ENCODE assay signal across 25 mouse cellular contexts in genomic region chr2:124495751-124496150, GRCm38 (mm10).
DNase-seq lines count a peak whose midpoint lies in the region; ATAC-seq and TF ChIP-seq lines count a peak whose summit lies in the region.
"Had no signal": no experiment of that assay in that cellular context is flagged by ENCODE, and none has a peak within 500 bp of the region (broad histone marks: within the 10 kb centered on the region; RNA-seq: fewer than 3 reads in every experiment).

No protein-coding gene starts in this region.

- H3K9me3 ChIP-seq in hindbrain, postnatal 0 days (ENCODE audit: low read length), result no peaks in the 10 kb centered on the region
- no peaks in the 10 kb centered on the region for H3K9me3 ChIP-seq in hindbrain, embryonic 10.5 days
- H3K9me3 ChIP-seq in lung, embryonic 16.5 days (ENCODE audit: control insufficient read depth, low read length), result no peaks in the 10 kb centered on the region
- H3K9me3 ChIP-seq: embryonic facial prominence, embryonic 13.5 days; hindbrain, embryonic 15.5 days; intestine, embryonic 15.5 days; limb, embryonic 13.5 days had no signal

- no peak overlapping the region for H3K4me2 ChIP-seq in hindbrain, postnatal 0 days (ENCODE audit: low read depth, low read length)
- H3K4me2 ChIP-seq in lung, embryonic 16.5 days (ENCODE audit: low read depth, low read length), result no peak overlapping the region
- H3K4me2 ChIP-seq: embryonic facial prominence, embryonic 13.5 days; hindbrain, embryonic 15.5 days; intestine, embryonic 15.5 days; limb, embryonic 13.5 days; midbrain, embryonic 11.5 days had no signal

- 52% methylated on average over 1 of the region's 1 CpGs for WGBS in hindbrain, postnatal 0 days
- 71% methylated on average over 1 of the region's 1 CpGs for WGBS in hindbrain, embryonic 10.5 days
- whole genome bisulfite sequencing in lung, embryonic 16.5 days, result 30% methylated on average over 1 of the region's 1 CpGs

- no peak for ATAC-seq in hindbrain, postnatal 0 days
- peak; percentile 66 for ATAC-seq in lung, embryonic 16.5 days (ENCODE audit: low read depth)
- ATAC-seq: activated CD4-positive, CD25-positive, alpha-beta regulatory T cell, adult 4 months; intestine, embryonic 15.5 days had no signal

- H3K4me1 ChIP-seq in hindbrain, postnatal 0 days (ENCODE audit: insufficient read depth, low read length), result peaks cover 4% of the 10 kb centered on the region; the same call in 1 of the 2 replicates
- no peaks in the 10 kb centered on the region for H3K4me1 ChIP-seq in hindbrain, embryonic 10.5 days (replicated peaks)
- H3K4me1 ChIP-seq in lung, embryonic 16.5 days (replicated peaks; ENCODE audit: control insufficient read depth, insufficient read depth, low read length), result no peaks in the 10 kb centered on the region; the same call in 1 of the 2 replicates
- H3K4me1 ChIP-seq: embryonic facial prominence, embryonic 13.5 days; intestine, embryonic 15.5 days; limb, embryonic 13.5 days had no signal

- H3K27me3 ChIP-seq in hindbrain, postnatal 0 days (ENCODE audit: insufficient read depth, low read length), result no peaks in the 10 kb centered on the region
- H3K27me3 ChIP-seq in hindbrain, embryonic 10.5 days (ENCODE audit: insufficient read depth, poor library complexity, severe bottlenecking), result peaks cover 92% of the 10 kb centered on the region
- H3K27me3 ChIP-seq in lung, embryonic 16.5 days (ENCODE audit: control insufficient read depth, insufficient read depth, low read depth, low read length), result no peaks in the 10 kb centered on the region
- H3K27me3 ChIP-seq: embryonic facial prominence, embryonic 13.5 days; hindbrain, embryonic 15.5 days; intestine, embryonic 15.5 days; limb, embryonic 13.5 days had no signal

- H3K36me3 ChIP-seq in hindbrain, postnatal 0 days (ENCODE audit: insufficient read depth, low read length), result no peaks in the 10 kb centered on the region
- H3K36me3 ChIP-seq in hindbrain, embryonic 10.5 days, result no peaks in the 10 kb centered on the region
- no peaks in the 10 kb centered on the region for H3K36me3 ChIP-seq in lung, embryonic 16.5 days (ENCODE audit: control insufficient read depth, insufficient read depth, low read length)
- H3K36me3 ChIP-seq: embryonic facial prominence, embryonic 13.5 days; hindbrain, embryonic 15.5 days; intestine, embryonic 15.5 days; limb, embryonic 13.5 days had no signal

- H3K4me3 ChIP-seq in hindbrain, postnatal 0 days (ENCODE audit: low read length), result no peak overlapping the region
- H3K4me3 ChIP-seq in hindbrain, embryonic 10.5 days, result no peak overlapping the region
- H3K4me3 ChIP-seq in lung, embryonic 16.5 days (ENCODE audit: low read length), result no peak overlapping the region
- H3K4me3 ChIP-seq: embryonic facial prominence, embryonic 13.5 days; erythroblast, embryonic 14.5 days; gastrocnemius, adult 2 months; hindbrain, embryonic 15.5 days; intestine, embryonic 15.5 days; limb, embryonic 13.5 days had no signal

- H3K27ac ChIP-seq in hindbrain, postnatal 0 days, result no peak overlapping the region
- no peak overlapping the region for H3K27ac ChIP-seq in hindbrain, embryonic 10.5 days
- peak overlapping the region; percentile 28; the same call in 1 of the 2 replicates for H3K27ac ChIP-seq in lung, embryonic 16.5 days (ENCODE audit: low read length)
- H3K27ac ChIP-seq: embryonic facial prominence, embryonic 13.5 days; gastrocnemius, adult 2 months; hindbrain, embryonic 15.5 days; intestine, embryonic 15.5 days; limb, embryonic 13.5 days; liver, embryonic 14.5 days had no signal

- H3K9ac ChIP-seq in hindbrain, postnatal 0 days (replicated peaks; ENCODE audit: low read length), result no peak overlapping the region
- no peak overlapping the region for H3K9ac ChIP-seq in lung, embryonic 16.5 days (ENCODE audit: low read length)
- H3K9ac ChIP-seq: embryonic facial prominence, embryonic 13.5 days; hindbrain, embryonic 15.5 days; intestine, embryonic 15.5 days; limb, embryonic 13.5 days; liver, embryonic 14.5 days had no signal

- TF ChIP-seq CTCF in hindbrain, postnatal 0 days (IDR thresholded peaks at IDR 0.05; ENCODE audit: low read depth), result no peak

- DNase-seq in cerebellum, postnatal 10 days, result peak; percentile 71 to 72
- no peak for DNase-seq in cerebellum, adult 9-10 months
- peak; percentile 32 for DNase-seq in hindbrain, postnatal 0 days (ENCODE audit: low spot score)
- no peak for DNase-seq in hindbrain, embryonic 10.5 days (ENCODE audit: low spot score)
- DNase-seq in lung, postnatal 25 days (ENCODE audit: low spot score), result no peak
- DNase-seq in heart, adult 9 months (ENCODE audit: low spot score in 2 of 2), result no peak
- DNase-seq: adrenal gland, postnatal 14 days; cerebellum, adult 11 months; cerebellum, postnatal 36 days; embryo, embryonic 11 days; gastrocnemius, adult 2 months; heart, postnatal 4 days; kidney, adult 8-10 months; kidney, postnatal 10 days; thymus, adult 18-20 months; thymus, postnatal 36 days had no signal

Comparison
In these comparisons a context has a peak if more than half of its experiments do, and no peak if none do; other contexts are left out.
1. DNase-seq: peak in cerebellum, postnatal 10 days (2 of 2) and hindbrain, postnatal 0 days (single experiment); none in cerebellum, adult 9-10 months (single experiment), hindbrain, embryonic 10.5 days (single experiment), lung, postnatal 25 days (single experiment) and heart, adult 9 months (0 of 2).